Mouse (Mus musculus) kidney, postnatal 14 days (tissue): ENCODE measurements around the gene Pex7.

Source experiments
- DNase-seq: peaks from one replicate; pipeline ENCODE4 v3.0.0; 2022; ENCODE audit warnings: mixed read lengths

The Pex7 gene

GRCm38 (mm10) chr10:19907246-19907804 lies at the start of gene Pex7:
Gene Pex7 (minus strand): TSS chr10:19907689.
- DNase-seq, result peak; percentile 96

- DNase-seq, result no peak
Measured at GRCm38 (mm10) chr10:19956745-19957144, 49.3 kb upstream of the Pex7 start.

GRCm38 (mm10) chr10:19955817-19956216 lies 48.3 kb upstream of the Pex7 start:
- no peak for DNase-seq

- DNase-seq, result no peak
Measured at GRCm38 (mm10) chr10:19954572-19954971, 47.1 kb upstream of the Pex7 start.

- DNase-seq, result peak; percentile 68
Measured at GRCm38 (mm10) chr10:19953032-19953761, 45.7 kb upstream of the Pex7 start.

GRCm38 (mm10) chr10:19949106-19949505 lies 41.6 kb upstream of the Pex7 start:
- DNase-seq, result no peak

- DNase-seq, result no peak
Measured at GRCm38 (mm10) chr10:19948381-19948780, 40.9 kb upstream of the Pex7 start.

GRCm38 (mm10) chr10:19947901-19948300 lies 40.4 kb upstream of the Pex7 start:
- DNase-seq, result no peak

GRCm38 (mm10) chr10:19947441-19947840 lies 40.0 kb upstream of the Pex7 start:
- no peak for DNase-seq

- no peak for DNase-seq
Measured at GRCm38 (mm10) chr10:19946644-19947043, 39.2 kb upstream of the Pex7 start.

GRCm38 (mm10) chr10:19945651-19946050 lies 38.2 kb upstream of the Pex7 start:
- no peak for DNase-seq

GRCm38 (mm10) chr10:19942621-19943020 lies 35.1 kb upstream of the Pex7 start:
- DNase-seq, result no peak

- DNase-seq, result no peak
Measured at GRCm38 (mm10) chr10:19941914-19942313, 34.4 kb upstream of the Pex7 start.

- peak; percentile 53 for DNase-seq
Measured at GRCm38 (mm10) chr10:19941063-19941462, 33.6 kb upstream of the Pex7 start.

- no peak for DNase-seq
Measured at GRCm38 (mm10) chr10:19940626-19941025, 33.1 kb upstream of the Pex7 start.

GRCm38 (mm10) chr10:19940127-19940526 lies 32.6 kb upstream of the Pex7 start:
- DNase-seq, result no peak

GRCm38 (mm10) chr10:19939282-19939705 lies 31.8 kb upstream of the Pex7 start:
- DNase-seq, result peak; percentile 69

GRCm38 (mm10) chr10:19938738-19939137 lies 31.2 kb upstream of the Pex7 start:
- peak; percentile 43 for DNase-seq

GRCm38 (mm10) chr10:19936961-19937708 lies 29.6 kb upstream of the Pex7 start:
- DNase-seq, result peak; percentile 48

GRCm38 (mm10) chr10:19935821-19936367 lies 28.4 kb upstream of the Pex7 start:
- DNase-seq, result no peak

GRCm38 (mm10) chr10:19935295-19935623 lies 27.8 kb upstream of the Pex7 start:
- peak; percentile 39 for DNase-seq

- peak; percentile 65 for DNase-seq
Measured at GRCm38 (mm10) chr10:19934384-19935294, 27.1 kb upstream of the Pex7 start, which contains the start of gene Map3k5. Gene Map3k5 (plus strand): TSS chr10:19934472.
